Mouse (Mus musculus) megakaryocyte, adult 5-6 weeks (primary cell): ENCODE measurements around the gene Sphk2. TPM values are rescaled to one million over a fixed set of nuclear protein-coding genes. Genes with fewer than 3 reads are reported as not detected.

ENCODE experiments used
- ATAC-seq: 2 replicates; pipeline ENCODE4 v1.8.0; 2016; ENCODE audit warnings: mild to moderate bottlenecking, inconsistent platforms; ENCODE audit not compliant: poor library complexity, severe bottlenecking
- total RNA-seq, 2 experiments: library from RNA; stranded (forward) in 1 of 2; stranded (reverse) in 1 of 2; fragments of 153-499, 151-499 nt in 1 of 2; fragments of 221-1000, 200-1000 nt in 1 of 2; gene quantifications; 2 replicates each; pipeline versions ENCODE4 v1.2.3 to v1.2.4; 2015 to 2017

The Sphk2 gene
- total RNA-seq, 2 experiments from 2014 or later: 13.7 to 14.6 TPM

DNA sequence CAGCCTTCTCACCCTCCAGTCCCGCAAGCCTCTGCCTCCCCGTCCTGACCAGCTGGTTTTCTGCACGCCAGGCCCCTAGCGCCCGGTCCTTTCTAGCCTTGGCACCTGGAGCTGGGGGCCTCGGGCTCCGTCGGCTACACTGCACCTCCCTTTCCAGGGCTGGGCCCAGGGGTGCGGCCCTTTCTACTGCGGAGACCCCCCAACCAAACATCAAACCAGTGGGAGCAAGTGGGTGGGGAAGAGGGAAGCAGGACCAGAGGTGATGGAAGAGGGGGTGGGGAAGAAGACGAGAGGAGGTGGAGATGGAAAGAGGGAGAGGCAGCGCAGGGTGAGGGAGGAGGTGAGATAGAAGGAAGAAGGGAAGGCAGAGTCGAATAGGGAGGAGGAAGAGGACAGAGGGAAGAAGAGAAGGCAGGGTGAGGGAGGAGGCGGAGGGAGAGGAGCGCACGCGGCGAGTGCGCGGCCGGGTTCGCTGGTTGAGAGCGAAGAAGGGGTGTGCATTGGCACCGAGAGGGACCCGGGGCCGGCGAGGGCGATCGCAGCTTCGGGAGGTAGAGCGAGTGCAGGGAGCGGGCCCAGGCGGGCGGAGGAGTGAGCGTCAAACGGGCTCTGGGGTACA is 18.2 kb downstream of the Sphk2 start, which contains the start of gene Car11:
Car11 (plus strand) TSS at position 321 of the 619 bp plus-strand sequence.
- no peak for ATAC-seq

DNA sequence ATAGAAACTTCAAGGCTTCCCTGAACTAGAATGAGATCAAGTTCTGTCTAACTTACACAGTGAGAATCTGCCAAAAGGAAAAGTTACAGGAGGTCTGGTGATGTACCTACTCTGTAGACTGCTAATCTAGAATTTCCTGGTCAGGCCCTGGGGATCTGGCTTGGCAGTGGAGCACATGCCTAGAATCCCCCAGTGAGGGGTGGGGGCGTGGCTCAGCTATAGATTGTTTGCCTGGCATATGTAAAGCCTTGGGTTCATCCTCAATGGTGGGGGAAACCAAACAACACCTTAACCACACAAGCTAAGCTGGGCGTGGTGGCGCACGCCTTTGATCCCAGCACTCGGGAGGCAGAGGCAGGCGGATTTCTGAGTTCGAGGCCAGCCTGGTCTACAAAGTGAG is 19.9 kb downstream of the Sphk2 start:
- no peak for ATAC-seq

DNA sequence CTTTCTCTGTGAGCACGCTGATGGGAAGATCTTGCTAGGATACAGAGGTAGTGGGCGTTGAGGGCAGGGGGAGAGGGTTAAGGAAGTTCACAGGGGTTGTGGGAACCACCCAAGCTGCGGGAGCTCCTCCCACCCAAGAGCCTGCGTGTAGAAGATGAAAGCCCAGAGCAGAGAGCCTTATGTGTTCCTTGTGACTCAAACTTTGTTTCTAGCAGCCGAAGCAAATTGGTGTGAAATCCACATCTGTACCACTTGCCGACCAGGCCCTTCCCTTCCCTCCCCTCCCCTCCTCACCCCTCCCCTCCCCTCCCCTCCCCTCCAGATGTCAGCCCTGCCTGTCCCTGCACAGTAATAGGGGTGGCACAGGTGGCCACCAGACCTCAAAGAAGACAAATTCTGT is 22.7 kb downstream of the Sphk2 start:
- ATAC-seq: no peak

DNA sequence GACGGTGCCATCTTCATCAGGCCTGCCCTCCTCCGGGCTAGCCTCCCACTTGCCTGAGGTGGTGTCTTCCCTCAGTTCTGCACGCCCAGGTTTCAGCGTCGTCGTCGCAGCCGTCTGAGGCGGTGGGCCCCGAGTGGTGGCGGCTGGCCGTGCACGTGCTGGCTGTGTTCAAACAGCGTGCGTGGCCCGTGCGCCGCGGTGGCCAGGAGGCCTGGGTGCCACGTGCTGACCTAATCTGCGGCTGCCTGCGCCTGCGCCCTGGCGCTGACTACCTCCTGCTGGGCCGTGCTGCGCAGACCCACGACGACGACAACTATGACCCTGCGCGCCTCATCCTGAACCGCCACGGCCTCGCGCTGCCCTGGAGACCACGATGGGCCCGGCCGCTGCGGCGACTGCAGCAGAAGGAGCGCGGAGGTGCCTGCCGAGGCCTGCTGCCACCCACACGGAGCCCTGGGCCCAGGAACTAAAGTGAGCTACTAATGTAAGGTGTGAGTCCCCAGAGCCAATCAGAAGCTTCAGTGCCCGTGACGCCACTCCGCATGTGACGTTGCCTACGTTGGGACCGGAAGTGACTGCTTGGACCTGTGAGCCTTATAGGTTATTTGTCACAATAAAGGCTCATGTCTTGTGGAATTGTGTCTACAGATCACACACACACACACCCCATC is 23.7 kb downstream of the Sphk2 start, which contains the start of gene Sec1:
Sec1 (minus strand) TSS at position 482 of the 671 bp plus-strand sequence.
- no peak for ATAC-seq

DNA sequence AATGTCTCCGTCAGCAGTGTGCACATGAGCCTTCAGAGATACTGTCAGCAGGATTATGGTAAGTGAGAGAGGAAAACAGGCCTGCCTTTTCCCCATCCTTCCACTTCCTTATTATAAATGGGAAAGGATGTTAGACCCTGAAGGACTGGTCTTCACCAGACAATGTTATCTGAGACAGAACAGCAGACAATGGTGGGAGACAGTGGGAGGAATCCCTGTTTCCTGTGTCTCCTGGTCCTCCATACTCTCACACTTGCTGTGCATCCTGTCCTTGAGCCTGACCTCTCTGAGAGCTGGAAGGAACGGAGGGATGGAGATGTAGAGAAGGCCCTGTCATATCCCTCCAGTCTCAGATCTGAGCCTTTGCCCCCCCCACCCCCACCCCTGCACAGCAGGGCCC is 25.4 kb downstream of the Sphk2 start:
- ATAC-seq: no peak

DNA sequence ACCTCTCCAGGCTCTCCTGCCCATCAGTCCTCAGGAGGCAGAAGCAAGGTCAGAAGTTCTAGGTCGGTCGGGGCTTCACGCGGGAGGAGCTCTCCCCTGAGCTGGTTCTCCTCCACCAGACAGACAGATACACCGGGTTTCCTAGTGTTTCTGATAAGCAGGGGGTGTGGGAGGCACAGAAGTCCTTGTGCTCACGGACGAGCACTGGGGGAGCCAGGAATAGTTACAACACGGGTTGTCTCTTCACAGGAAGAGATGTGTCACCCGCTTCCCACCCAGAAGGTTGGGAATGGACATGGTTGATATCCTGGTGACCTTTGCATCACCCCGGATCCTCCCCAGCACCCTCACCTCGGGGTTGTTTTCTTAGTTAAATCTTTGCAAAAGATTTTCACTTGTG is 28.0 kb downstream of the Sphk2 start:
- no peak for ATAC-seq

DNA sequence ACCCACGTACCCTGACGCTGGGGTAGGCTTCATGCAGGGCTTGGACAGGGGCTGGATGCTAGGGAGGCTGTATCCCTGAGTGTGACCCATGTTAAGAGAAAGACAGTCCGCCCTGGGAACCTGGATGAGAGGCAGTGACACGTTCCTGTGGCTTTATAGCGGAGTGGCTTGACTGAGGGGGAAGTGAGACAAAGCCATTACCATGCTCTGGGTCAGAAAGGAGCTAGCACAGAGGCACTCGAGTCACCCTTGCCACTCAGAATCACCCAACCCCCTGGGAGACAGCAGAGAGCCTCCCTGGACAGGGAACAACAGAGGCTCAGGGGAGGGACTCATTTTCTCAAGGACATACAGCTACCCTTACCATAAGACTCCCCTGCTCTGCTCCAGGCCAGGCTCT is 28.7 kb downstream of the Sphk2 start:
- ATAC-seq: peak; percentile 60

DNA sequence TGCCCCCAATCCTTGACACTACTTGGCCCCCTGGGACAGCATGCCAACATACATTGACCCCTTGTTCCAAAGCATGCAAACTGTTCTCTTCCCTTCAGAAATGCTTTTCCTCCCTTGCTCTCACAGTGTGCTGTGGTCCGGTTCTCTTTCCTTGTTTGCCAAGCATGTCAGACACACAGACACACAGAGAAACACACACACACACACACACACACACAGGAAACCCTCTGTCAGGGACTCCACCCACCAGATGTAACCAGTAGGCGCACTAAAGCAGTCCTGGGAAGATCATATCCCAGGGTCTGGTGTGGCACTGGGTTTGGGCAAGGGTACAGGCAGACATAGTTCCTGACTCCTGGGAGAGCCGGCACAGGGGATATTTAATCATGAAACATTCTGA is 31.0 kb downstream of the Sphk2 start:
- ATAC-seq: no peak

DNA sequence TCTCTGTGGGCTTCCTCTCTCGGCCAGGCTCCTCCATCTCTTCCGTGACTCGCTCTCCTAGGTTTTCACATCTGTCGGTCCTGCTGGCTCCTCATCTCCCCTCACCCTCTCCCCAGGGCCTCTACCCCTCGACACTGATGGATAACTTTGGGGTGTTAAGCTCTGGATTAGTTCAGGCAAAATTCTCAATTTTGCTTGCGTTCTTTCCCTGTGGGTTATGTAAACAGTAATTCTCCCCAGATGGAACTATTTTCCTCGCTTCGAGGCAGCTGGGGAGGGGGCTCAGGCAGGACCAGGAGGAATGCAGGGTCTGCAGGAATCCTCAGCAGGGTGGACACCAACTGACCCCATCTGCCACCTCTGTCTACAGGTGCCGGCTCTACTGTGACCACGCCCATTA is 32.0 kb downstream of the Sphk2 start:
- ATAC-seq: no peak

DNA sequence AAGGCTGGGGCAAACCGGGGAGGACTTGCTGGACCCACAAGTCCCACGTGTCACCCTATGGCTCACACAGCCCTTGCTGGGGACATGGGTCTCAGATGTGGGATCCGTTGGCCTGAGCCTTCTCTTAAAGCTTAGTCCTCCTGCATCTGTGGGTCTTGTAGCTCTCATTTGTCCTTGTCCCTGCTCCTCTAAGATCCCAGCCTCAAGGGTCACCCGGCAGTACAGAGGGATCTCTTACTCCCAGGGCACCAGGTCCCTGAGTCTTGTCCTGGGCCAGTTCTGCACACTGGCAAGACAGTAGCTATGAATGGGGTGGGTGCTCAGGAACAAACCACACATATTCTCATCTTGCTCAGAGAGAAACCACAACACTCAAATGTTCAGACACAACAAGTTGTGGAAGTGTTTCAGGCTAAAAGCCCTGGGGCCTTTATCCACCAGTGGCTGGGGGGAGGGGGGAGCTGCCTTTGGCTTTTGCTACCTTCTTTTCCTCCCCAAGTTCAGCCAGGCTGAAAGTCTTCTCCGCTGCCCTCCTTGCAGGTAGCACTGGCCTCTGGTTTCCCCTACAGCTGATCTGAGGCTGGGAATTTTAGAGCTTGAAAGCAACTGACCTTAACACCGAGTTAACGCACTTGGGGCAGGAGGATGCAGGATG is 34.3 kb downstream of the Sphk2 start, which contains the start of gene Ntn5:
Ntn5 (plus strand) TSS at position 627 of the 655 bp plus-strand sequence.
- ATAC-seq: no peak

DNA sequence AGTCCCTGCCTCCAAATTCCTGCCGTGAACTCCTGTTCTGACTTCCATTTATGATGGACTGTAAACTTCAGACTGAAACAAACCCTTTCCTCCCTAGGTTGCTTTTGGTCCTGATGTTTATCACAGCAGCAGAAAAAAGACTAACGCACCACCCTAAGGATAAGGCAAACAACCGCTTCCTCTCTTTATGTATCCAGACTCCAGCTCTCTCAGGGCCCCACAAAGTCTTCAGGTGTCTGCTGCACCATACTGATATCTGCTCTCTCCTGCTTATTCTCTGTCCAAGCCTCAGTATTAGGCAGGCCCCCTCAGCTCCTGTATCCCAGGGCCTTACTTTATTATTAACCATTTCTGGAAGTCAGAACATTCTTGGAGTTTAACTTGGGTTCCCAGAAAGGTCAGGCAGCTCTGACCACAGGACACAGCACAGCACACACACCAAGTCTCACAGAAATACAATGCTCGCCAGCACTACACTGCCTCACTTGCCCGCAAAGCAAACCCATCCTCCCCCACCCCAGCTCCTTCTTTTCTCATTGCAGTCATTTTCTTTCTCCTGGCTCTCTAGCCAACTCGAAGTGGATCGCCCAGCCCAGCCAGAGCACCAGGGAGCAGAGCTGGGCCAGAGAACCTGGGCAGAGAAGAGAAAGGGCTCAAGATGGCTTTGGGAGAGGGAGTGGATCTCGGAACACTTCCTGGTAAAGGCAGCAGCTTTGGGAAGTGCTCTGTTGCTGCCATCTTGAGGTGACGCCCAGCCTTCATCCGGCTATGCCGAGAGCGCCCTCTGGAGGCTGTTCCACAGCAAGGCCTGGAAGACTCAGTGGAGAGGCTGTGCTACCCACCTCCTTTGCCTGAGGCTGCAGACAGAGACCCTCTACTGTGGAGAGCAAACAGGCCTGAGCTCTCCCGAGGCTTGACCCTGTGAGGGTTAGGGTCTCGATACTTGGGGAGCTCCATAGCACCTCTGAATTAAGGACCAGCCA is 35.4 kb downstream of the Sphk2 start:
- peak; percentile 95 for ATAC-seq

DNA sequence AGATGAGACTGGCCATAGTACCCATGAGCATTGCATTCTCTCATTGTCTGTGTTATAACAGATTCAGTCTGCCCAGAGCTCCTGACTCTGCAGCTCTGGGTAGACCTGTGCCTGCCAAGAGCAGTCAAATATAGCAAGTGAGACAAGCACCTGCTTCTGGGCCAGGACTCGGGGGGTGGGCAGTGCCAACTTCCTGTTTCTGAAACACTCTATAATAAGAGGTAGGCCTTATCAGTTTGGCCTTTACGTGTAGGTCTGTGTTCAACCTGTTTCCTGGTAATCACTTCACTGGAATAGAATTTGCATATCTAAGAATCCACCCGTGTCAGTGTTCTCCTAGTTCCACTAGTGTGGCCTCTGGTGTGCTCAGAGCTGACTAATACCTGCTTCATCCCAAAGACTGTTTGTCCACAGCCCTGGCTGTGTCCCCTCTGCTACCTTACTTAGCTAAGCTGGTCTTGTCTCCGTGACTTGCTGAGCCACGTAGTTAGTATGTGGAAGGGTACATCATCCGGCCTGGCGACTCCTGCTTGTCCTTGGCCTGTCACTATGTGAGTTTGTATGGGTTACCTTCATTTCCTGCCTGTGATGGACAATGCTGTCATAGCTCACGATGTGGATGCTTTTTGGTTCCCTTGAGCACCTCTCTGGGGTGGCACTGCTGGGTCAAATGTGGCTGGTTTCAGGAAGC is 36.6 kb downstream of the Sphk2 start:
- no peak for ATAC-seq

DNA sequence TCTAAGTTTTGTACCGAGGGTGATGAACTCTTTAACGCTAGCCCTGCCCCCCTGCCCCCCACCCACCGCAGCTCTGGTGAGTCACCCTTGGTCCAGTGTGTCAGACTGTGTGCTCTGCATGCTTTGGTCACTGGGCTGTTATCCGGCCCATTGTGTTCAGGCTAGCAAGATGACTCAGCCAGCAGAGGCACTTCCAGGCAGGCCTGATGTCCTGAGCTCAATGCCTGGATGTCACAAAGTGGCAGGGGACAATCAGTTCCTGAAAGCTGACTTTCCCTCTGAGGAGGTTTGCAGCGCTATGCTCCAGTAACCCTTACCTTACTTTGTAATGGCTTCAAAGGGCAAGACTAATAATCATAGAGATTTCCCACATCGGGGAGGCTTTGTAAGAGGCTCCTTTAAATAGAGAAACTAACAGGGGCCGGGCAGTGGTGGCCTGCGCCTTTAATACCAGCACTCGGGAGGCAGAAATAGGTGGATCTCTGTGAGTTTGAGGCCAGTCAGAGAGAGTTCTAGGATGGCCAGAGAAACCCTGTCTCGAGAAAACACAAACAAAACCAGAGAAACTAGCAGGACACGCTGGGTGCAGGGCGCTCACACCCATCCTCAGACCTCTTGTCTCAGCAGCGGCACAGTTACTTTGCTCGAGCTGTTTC is 37.7 kb downstream of the Sphk2 start:
- no peak for ATAC-seq

DNA sequence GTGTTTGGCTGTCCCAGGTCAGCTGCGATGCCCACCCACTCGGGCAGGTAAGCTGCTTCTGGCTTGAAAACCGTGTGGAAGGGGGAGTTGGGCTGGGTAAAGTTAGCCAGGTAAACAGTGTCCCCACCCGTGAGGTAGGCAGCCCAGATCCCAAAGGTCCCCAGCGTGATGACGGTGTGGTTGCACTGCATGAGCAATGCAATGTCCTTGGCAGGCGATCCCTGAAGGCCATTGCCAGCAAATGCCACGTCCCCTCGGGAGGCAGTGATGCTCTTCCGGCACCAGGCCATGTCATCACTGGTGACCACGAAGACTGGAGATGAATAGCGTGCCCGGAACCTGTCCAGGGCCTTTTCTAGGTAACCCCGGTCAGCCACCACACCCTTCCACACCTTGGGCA is 39.3 kb downstream of the Sphk2 start:
- no peak for ATAC-seq

DNA sequence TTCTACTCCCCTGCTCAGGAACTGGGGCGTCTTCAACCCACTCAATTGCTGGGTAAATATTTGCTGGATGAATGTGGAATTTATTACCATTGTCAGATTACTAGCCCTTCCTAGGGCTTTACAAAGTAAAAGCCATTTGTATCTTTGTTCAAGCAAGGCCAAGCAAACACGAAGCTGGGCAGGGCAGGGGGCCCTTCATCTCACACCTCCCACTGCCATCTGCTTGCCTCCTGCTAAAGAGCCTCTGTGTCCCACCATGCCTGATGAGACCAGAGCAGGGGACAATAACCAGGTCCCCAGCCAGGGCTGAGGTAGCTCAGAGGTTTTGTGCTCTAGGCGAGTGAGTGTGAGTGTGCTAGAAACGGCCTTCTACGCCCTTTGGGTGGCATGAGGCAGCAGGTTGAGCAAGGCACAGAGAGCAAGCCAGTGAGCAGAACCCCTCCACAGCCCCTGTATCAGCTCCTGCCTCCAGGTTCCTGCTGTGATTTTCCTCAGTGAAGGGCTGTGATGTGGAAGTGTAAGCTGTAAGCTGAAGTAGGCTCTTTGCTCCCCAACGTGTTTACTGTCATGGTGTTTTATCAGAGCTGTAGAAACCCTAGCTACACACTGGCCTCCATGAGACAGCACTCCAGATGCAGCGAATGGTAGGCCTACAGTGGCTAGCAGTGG is 40.0 kb downstream of the Sphk2 start:
- ATAC-seq: no peak

DNA sequence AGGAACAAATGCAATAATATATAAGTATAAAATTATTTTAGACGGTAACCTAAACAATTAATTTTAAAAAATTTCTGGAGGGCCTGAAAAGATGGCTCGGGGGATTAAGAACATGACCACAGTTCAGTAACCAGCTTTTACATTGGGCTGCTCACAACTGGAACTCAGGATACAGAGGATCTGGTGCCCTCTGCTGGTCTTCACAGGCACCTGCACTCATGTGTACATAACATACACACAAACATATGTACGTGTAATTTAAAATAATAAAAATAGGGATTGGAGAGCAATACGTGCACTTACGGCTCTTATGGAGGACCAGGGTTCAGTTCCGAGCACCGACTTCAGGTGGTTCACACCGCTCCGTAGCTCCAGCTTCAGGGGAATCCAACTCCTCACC is 48.9 kb downstream of the Sphk2 start:
- peak; percentile 72 for ATAC-seq

DNA sequence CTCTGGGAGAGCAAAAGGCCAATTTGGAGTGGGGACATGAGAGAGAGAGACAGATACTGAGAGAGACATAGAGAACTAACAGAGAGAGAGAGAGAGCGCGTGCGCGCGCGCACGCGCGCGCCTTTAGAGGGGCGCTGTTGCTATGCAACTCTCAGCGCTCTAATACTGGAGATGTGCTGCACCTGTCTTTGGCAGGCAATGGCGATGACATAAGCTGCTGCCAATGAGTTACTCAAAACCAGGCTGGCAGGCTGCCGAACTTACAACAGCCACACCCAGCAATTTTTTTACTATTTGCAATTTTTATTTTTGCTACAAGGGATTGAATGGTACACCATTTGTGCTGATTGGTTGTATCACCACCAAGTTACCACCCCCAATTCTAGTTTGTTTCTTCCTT is 50.0 kb downstream of the Sphk2 start:
- ATAC-seq: no peak

DNA sequence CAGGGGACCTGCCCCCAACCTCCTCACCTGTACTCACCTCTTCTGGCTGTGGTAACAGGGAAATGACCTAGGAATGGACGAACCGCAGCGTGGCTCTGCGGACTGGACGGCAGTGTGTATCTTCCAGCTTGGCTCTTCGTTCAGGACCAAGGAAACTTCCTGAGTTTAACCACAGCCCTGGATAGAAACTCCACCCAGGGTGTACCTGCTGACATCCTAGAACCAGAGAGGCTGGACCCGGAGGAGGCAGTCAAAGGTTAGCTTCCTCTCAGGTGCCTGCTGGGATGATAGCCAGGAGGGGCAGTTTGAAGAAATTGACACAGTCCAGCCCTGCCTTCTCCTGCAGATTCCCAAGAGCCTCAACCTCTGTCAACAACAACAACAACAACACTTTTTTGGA is 51.6 kb downstream of the Sphk2 start, which contains the start of gene Fut2:
Fut2 (minus strand) TSS at position 234 of the 400 bp plus-strand sequence.
- ATAC-seq: no peak
